Mouse (Mus musculus) ES-E14 (cell line): ENCODE results near the gene Esyt2.

Experiments used
- HCFC1 ChIP-seq: IDR thresholded peaks from 2 replicates; pipeline ENCODE4 v1.6.1; 2012; ENCODE audit warnings: low read length, inconsistent platforms, borderline replicate concordance; ENCODE audit not compliant: insufficient read depth
- MAFK ChIP-seq: IDR thresholded peaks from 2 replicates; pipeline ENCODE4 v1.6.1; 2014; ENCODE audit warnings: mild to moderate bottlenecking, low read depth, low read length, inconsistent platforms; ENCODE audit not compliant: insufficient read depth
- ZC3H11A ChIP-seq: IDR thresholded peaks from 2 replicates; pipeline ENCODE4 v1.6.1; 2012; ENCODE audit warnings: low read depth, mild to moderate bottlenecking, inconsistent platforms, low read length, borderline replicate concordance

- TF ChIP-seq HCFC1 (no peak), MAFK (no peak), ZC3H11A (no peak)
Measured at GRCm38 (mm10) chr12:116421656-116422055, 140.7 kb downstream of the Esyt2 start.
